Mouse (Mus musculus) c-Kit-positive CD71-positive TER-119-negative erythroid progenitor cells, embryonic 14.5 days (primary cell): Measurements from ENCODE around the gene Dcp1b.

Experiments
- DNase-seq: peaks from one replicate; pipeline ENCODE4 v3.0.0-alpha.2; 2013; ENCODE audit warnings: low read depth

Gene Dcp1b

DNA sequence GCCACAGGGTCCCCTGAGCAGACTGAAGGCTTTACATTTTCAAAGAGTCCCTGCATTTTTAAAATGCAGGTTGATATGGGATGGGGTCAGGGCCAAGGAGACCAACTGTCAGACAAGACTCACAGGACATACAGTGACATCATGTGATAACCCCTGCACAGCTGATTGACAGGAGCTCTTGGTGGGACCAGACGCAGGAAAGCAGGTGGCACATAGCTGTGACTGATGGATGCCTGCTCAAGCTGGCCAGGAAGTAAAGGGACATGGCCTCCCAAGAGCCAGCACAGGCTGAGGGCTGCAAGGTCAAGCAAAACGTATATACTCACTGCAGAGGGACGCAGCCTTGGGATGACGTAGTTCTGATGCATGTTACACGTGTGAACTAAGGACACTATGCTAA is 60.4 kb downstream of the Dcp1b start:
- DNase-seq: no peak

DNA sequence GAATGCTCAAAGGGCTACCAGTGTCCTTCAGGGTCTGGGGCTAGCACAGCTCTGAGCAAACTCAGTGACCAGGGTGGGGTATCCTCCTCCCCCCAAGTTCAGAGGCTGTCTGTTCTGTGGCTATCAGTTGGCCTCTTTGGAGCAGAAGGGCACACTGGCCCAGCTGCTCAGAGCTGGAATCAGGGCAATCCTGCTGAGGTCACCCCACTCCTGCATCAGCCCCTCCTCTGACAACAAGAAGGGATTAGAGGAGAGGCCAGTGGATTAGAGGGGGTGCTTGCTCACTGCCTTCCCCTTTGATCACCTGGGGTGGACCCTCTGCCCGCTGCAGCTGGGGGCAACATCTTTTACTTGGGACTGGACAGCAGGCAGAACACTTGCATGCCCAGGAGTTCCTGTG is 61.2 kb downstream of the Dcp1b start, which contains the start of gene Cacna2d4:
Cacna2d4 (plus strand) TSS at position 286 of the 400 bp plus-strand sequence.
- no peak for DNase-seq

DNA sequence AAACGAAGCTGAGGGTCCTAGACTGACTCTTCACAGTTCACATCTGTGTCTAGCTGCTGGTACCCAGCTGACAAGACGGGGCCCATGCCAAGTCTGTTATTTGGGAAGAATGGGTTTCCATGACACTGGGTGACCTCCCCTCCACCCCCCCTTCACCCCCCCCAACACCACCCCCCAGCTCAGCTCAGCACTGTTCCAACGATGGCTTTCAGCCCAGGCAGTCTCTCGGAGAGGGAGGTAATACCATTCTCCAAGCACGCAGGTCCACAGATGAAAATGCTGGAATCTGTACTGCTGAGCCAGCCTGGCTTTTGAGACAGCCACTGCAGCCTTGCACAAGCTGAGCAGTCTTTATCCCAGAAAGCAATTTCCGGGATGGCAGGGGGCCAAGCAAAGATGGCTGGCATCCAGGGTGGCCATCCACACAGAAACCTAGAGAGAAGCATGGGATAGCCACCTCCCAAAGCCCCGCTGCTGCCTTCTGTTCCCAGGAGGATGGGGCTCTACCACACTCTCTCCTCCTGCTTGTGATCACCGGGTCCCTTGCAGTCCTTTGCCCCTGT is 62.5 kb downstream of the Dcp1b start:
- DNase-seq: no peak

DNA sequence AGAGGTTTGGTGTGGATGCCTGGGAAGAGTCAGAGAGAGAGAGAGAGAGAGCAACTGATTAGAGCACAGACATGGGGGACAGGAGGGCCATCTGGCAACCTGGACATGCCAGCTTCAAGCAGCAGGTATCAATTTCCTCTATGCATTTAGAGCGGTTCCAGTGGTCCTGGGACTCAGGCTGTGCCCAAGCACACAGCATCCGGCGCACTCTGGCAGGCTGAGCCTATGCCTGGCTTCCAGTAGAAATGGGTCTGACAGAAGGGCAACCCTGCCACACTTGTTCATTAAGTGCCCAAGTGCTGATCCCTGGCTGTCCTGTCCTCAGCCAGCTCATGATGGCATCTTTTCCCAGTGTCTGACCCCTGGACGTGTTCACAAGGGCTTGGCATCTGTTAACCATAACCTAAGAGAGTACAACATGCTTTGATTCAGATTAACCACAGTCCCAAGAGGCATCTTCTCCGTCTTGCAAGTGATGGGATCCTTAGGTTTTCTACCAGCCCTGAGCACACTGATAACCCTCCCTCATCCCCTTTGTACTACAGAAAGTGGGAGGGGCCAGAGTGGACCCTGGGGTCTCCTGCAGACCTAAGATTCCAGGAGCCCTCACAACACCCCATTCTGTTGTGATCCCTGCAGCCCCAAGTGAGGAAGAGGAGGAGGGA is 64.4 kb downstream of the Dcp1b start:
- no peak for DNase-seq

DNA sequence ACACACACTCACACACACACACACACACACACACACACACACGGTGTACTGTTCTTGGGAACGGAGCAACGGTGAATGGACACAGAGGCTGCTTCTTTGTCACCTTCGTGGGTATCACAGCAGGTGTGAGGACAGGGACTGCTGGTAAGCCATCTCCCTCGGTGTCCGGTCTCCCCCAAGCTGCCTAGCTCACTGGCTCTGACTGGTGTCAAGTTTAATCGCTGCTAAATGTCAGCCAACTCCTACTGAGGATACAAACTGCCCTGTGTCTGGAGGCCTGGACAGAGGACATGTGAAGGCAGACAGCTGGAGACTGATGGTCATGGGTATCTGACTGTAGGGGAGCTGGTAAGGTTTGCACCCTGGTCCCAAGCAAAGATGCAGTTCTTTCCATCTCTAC is 65.2 kb downstream of the Dcp1b start:
- no peak for DNase-seq

DNA sequence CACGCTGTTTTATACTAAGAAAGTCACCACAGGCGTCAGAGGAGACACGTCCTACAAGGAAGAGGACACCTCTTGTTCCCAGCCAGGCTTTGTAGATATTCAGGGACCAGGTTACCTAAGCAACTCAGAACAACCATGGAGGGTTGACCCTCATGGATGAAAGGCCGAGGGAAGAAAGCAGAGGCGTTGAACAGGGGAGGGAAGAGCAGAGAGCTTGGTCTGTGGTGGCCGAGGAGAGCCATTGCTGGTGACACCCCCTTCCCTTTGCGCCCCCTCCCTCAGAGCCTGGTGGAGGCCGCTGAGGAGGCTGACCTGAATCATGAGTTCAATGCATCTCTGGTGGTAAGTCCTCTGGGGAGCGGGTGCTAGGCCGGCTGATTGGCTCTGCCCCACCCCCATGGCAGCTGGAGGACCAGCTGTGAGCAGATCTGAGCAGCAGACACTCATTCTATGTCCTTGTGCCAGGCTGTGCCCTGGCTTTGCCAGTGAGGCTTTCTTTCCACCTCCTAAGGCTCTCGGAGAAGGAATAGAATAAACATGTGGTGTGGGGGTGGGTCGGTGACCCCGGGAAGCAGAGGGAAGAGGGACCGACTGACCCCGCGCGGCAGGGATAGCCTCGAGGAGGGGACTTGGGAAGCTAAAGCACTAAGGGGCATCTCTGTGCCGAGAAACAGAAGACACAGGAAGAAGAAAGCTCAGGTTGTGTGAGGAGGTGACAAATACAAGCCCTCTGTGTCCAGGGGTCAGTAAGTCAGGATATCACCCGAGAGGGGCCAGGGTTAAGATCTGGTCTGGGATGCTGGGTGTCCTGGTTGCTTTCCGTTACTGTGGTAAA is 66.0 kb downstream of the Dcp1b start:
- no peak for DNase-seq

DNA sequence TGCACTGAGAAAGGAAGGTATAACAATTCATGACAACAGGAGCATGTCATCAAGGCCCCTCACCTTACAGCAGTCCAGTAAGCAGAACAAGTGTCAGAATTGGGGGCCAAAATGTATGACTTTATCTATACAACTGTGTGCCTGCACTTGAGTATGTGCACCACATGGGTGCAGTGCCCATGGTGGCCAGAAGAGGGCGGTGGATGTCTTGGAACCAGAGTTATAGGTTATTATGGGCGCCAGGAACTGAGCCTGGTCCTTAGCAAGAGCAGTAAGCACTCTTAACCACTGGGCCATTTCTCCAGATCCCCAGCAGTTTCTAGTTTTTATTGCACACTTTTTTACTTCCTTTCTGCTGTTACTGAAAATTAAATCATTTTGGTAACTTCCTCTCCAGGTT is 71.0 kb downstream of the Dcp1b start:
- no peak for DNase-seq

DNA sequence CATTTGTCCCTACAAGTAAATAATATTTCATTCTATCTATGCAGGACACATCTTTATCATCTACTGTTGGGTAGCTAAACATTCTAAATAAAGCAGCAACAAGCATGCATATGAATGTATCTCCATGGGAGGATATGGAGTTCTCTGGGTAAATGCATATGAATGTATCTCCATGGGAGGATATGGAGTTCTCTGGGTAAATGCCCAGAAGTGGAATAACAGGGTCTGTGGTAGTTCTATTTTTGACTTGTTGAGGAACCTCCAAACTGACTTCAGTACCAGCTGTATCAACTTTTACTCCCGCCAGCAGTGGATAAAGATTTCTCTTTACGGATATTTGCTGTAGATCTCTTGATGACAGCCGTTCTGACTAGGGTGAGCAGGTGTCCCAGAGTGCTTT is 73.5 kb downstream of the Dcp1b start:
- no peak for DNase-seq

DNA sequence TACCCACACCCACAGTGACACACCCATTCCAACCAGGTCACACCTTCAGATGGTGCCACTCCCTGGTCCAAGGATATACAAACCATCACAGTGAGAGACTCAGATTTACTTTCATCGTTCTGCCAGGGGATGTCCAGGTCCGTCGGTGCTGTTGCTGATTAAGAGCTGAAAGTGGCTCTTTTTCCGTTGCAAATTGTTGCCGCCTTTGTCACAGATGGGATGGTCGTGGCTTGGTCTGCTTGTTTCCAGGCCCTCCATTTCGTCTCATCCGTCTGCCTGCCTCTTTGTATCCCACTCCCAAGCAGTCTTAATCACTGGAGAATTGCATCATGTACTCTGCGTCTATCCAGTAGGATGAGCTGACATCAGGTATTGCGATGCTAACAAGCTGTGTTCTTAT is 74.7 kb downstream of the Dcp1b start:
- DNase-seq: no peak

DNA sequence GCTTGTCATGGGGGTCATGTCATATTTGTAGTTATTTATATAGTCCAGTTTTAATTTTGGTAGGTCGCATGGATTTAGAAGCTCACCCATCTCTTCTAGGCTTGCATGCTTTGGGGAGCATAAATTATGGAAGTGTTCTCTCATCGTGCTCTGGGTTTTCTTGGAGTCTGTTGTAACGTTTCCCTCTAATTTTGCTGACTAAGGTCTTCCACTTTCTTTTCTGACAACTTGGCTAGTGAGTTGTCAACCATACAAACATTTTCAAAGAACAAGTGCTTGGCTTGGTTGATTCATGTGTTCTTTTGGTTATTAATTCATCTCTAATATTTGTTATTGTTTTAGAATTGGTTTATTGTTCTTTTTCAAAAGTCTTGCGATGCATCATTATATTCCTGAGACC is 76.7 kb downstream of the Dcp1b start:
- no peak for DNase-seq
